Mouse (Mus musculus): ENCODE data around the gene Gm5152. TPM values are rescaled to one million over a fixed set of nuclear protein-coding genes. Genes with fewer than 3 reads are reported as not detected.
"Not testable (repeated sequence)": the region's sequence is repeated elsewhere in the genome, so short reads cannot be mapped to it uniquely, and the experiment has no call there.

Gene Gm5152
- not detected in 2 replicates for polyA plus RNA-seq (2011; ENCODE audit: insufficient read length, low read depth, missing spikeins)

- not testable (repeated sequence) for H3K4me3 ChIP-seq (ENCODE audit: insufficient read depth, low read length); H3K27ac ChIP-seq (ENCODE audit: insufficient read depth, low read length); H3K4me1 ChIP-seq (ENCODE audit: control insufficient read depth, insufficient read depth, low read length)
Observed at GRCm38 (mm10) chr5:10246426-10246825, at the start of gene Gm5152. Gm5152 (minus strand) TSS chr5:10246526.

GRCm38 (mm10) chr5:10254768-10255167 is 8.4 kb upstream of the Gm5152 start:
- H3K27ac ChIP-seq (ENCODE audit: insufficient read depth, low read length); H3K4me3 ChIP-seq (ENCODE audit: insufficient read depth, low read length); H3K4me1 ChIP-seq (ENCODE audit: control insufficient read depth, insufficient read depth, low read length): not testable (repeated sequence)

- not testable (repeated sequence) for H3K4me3 ChIP-seq (ENCODE audit: insufficient read depth, low read length); H3K4me1 ChIP-seq (ENCODE audit: control insufficient read depth, insufficient read depth, low read length); H3K27ac ChIP-seq (ENCODE audit: insufficient read depth, low read length)
Observed at GRCm38 (mm10) chr5:10245770-10246169, 556 bp downstream of the Gm5152 start.

GRCm38 (mm10) chr5:10240436-10240835 is 5.9 kb downstream of the Gm5152 start:
- not testable (repeated sequence) for H3K27ac ChIP-seq (ENCODE audit: insufficient read depth, low read length); H3K4me1 ChIP-seq (ENCODE audit: control insufficient read depth, insufficient read depth, low read length)

GRCm38 (mm10) chr5:10220317-10220716 is 26.0 kb downstream of the Gm5152 start:
- H3K4me3 ChIP-seq (ENCODE audit: insufficient read depth, low read length): no peak overlapping the region
- no peak for TF ChIP-seq POLR2A (IDR thresholded peaks at IDR 0.05; ENCODE audit: low read depth, low read length)
- no peak for TF ChIP-seq CTCF (IDR thresholded peaks at IDR 0.05; ENCODE audit: borderline replicate concordance, insufficient read depth, low read length)
- no peak overlapping the region for H3K27ac ChIP-seq (ENCODE audit: insufficient read depth, low read length)
- no peaks in the 10 kb centered on the region for H3K4me1 ChIP-seq (ENCODE audit: control insufficient read depth, insufficient read depth, low read length)

More at GRCm38 (mm10) chr5:10240436-10240835, 5.9 kb downstream of the Gm5152 start:
- H3K4me3 ChIP-seq (ENCODE audit: insufficient read depth, low read length): not testable (repeated sequence)

GRCm38 (mm10) chr5:10203067-10203466 is 43.3 kb downstream of the Gm5152 start:
- no peak overlapping the region for H3K4me3 ChIP-seq (ENCODE audit: insufficient read depth, low read length)
- TF ChIP-seq CTCF (IDR thresholded peaks at IDR 0.05; ENCODE audit: borderline replicate concordance, insufficient read depth, low read length): no peak
- TF ChIP-seq POLR2A (IDR thresholded peaks at IDR 0.05; ENCODE audit: low read depth, low read length): no peak
- H3K4me1 ChIP-seq (ENCODE audit: control insufficient read depth, insufficient read depth, low read length): no peaks in the 10 kb centered on the region
- H3K27ac ChIP-seq (ENCODE audit: insufficient read depth, low read length): no peak overlapping the region

- Histone ChIP-seq H3K4me3 (ENCODE audit: insufficient read depth, low read length) (no peak overlapping the region), H3K4me1 (ENCODE audit: control insufficient read depth, insufficient read depth, low read length) (no peaks in the 10 kb centered on the region), H3K27ac (ENCODE audit: insufficient read depth, low read length) (no peak overlapping the region)
- no peak for TF ChIP-seq CTCF (IDR thresholded peaks at IDR 0.05; ENCODE audit: borderline replicate concordance, insufficient read depth, low read length)
- TF ChIP-seq POLR2A (IDR thresholded peaks at IDR 0.05; ENCODE audit: low read depth, low read length): no peak
Observed at GRCm38 (mm10) chr5:10196880-10197279, 49.4 kb downstream of the Gm5152 start.
